Mouse (Mus musculus) limb, embryonic 10.5 days (tissue): ENCODE measurements around the gene Zfp82. TPM values are rescaled to one million over a fixed set of nuclear protein-coding genes. Genes with fewer than 3 reads are reported as not detected.

Experiments
- microRNA-seq: library from miRNA; unstranded; fragments of <30 nt; microRNA quantifications from one replicate; pipeline ENCODE4, GENCODE M21; 2017
- polyA plus RNA-seq: library from polyadenylated mRNA; unstranded; fragments of >200 nt; fragmentation: Nextera tagmentation; extraction: Ambion mirVana; gene quantifications from 2 replicates; pipeline ENCODE4 v1.2.1, GENCODE M21; 2016

Gene Zfp82
- polyA plus RNA-seq, 1 experiment from 2014 or later: 5.3 TPM

Small RNA genes lying within 50 kb of the gene (microRNA-seq; reads per million reads assigned to microRNA genes)
- not detected for gene Gm23368

Other genes starting within 250 kb of the Zfp82 start
- 8.5 and 8.7 TPM in 2 replicates for gene Zfp940, start 219.2 kb downstream of the Zfp82 start, polyA plus RNA-seq
- 7.2 and 10.6 TPM in 2 replicates for gene Zfp420, start 212.9 kb downstream of the Zfp82 start, polyA plus RNA-seq
- 10.4 and 11.9 TPM in 2 replicates for gene Zfp27, start 166.3 kb downstream of the Zfp82 start, polyA plus RNA-seq
- 3.4 and 4.7 TPM in 2 replicates for gene Zfp383, start 164.7 kb downstream of the Zfp82 start, polyA plus RNA-seq
- gene Zfp74, start 118.8 kb downstream of the Zfp82 start, polyA plus RNA-seq: 11.5 and 15.9 TPM in 2 replicates
- 35.6 and 37.3 TPM in 2 replicates for gene Zfp568, start 88.9 kb downstream of the Zfp82 start, polyA plus RNA-seq
- gene Zfp14, start 21.5 kb downstream of the Zfp82 start, polyA plus RNA-seq: 2.5 and 3.6 TPM in 2 replicates
- gene Gm26920, start 17.5 kb upstream of the Zfp82 start, polyA plus RNA-seq: 2.4 and 3.3 TPM in 2 replicates
- gene Zfp566, start 17.6 kb upstream of the Zfp82 start, polyA plus RNA-seq: 20.5 and 23.6 TPM in 2 replicates
- 107 and 129 TPM in 2 replicates for gene Zfp260, start 21.9 kb upstream of the Zfp82 start, polyA plus RNA-seq
- gene Zfp382, start 49.0 kb upstream of the Zfp82 start, polyA plus RNA-seq: 7.9 and 10.3 TPM in 2 replicates
- 14.8 and 19.6 TPM in 2 replicates for gene Zfp146, start 96.8 kb upstream of the Zfp82 start, polyA plus RNA-seq
- gene Cox7a1, start 111.2 kb upstream of the Zfp82 start, polyA plus RNA-seq: 1.4 and 1.8 TPM in 2 replicates
- 57.6 and 66.5 TPM in 2 replicates for gene Capns1, start 125.9 kb upstream of the Zfp82 start, polyA plus RNA-seq
- gene Polr2i, start 159.0 kb upstream of the Zfp82 start, polyA plus RNA-seq: 170 and 175 TPM in 2 replicates
- gene Tbcb, start 159.4 kb upstream of the Zfp82 start, polyA plus RNA-seq: 261 and 262 TPM in 2 replicates
- gene Ovol3, start 162.8 kb upstream of the Zfp82 start, polyA plus RNA-seq: not detected in 2 replicates
- gene Thap8, start 207.2 kb upstream of the Zfp82 start, polyA plus RNA-seq: 0.15 and 0.25 TPM in 2 replicates
- gene Wdr62, start 207.5 kb upstream of the Zfp82 start, polyA plus RNA-seq: 15.1 and 15.5 TPM in 2 replicates
- 37.8 and 51.7 TPM in 2 replicates for gene Clip3, start 218.8 kb upstream of the Zfp82 start, polyA plus RNA-seq
- gene Alkbh6, start 235.8 kb upstream of the Zfp82 start, polyA plus RNA-seq: 93.3 and 107 TPM in 2 replicates
- gene Syne4, start 241.9 kb upstream of the Zfp82 start, polyA plus RNA-seq: 52.9 and 92.3 TPM in 2 replicates
- gene E130208F15Rik, start 248.8 kb upstream of the Zfp82 start, polyA plus RNA-seq: 2.1 and 4.2 TPM in 2 replicates